8 mouse cellular contexts compared by ENCODE assay signal in the genomic region with DNA sequence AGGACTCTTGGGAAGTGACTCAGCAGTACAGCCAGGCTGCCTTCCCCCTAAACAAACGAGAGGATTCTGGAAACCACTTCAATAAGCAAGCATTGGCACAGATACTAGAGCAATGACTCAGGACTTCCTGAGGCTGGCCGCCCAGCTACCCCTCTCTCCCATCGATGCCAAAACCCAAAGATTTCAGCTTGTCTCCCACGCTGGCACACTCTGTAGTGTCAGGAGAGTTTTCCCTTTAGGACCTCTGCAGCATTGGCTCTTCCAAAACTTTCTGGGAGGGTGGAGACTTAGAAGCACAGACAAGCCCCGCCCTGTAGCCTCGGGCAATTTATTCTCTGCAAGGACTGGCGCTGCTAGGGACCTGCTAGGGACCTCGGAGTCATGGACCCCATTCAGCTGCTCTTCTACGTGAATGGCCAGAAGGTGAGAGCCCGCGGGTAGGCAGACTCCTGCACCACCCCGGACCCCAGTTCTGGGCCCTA. TPM values are rescaled to one million over a fixed set of nuclear protein-coding genes. Genes with fewer than 3 reads are reported as not detected.
DNase-seq lines count a peak whose midpoint lies in the region; ATAC-seq and TF ChIP-seq lines count a peak whose summit lies in the region.

TSS of gene Aox1 (plus strand) at position 296 of the 482 bp plus-strand sequence.

- peak within 1 kb of the TSS; percentile 60 for H3K9ac ChIP-seq in MEL (ENCODE audit: control insufficient read depth, low read depth, low read length, poor library complexity, severe bottlenecking)
- H3K9ac ChIP-seq in heart, embryonic 12.5 days: peak within 1 kb of the TSS; percentile 59
- H3K9ac ChIP-seq in kidney, embryonic 16.5 days (replicated peaks; ENCODE audit: low read length): peak within 1 kb of the TSS; percentile 52
- H3K9ac ChIP-seq in liver, embryonic 12.5 days: peak within 1 kb of the TSS; percentile 22; the same call in 1 of the 2 replicates

- no peaks in the 10 kb centered on the region for H3K9me3 ChIP-seq in MEL (replicated peaks; ENCODE audit: insufficient read depth, low read length)
- H3K9me3 ChIP-seq in erythroblast, embryonic 14.5 days (ENCODE audit: control insufficient read depth, low read length): no peaks in the 10 kb centered on the region
- H3K9me3 ChIP-seq in heart, embryonic 12.5 days (replicated peaks): no peaks in the 10 kb centered on the region
- no peaks in the 10 kb centered on the region for H3K9me3 ChIP-seq in kidney, embryonic 16.5 days (ENCODE audit: low read length)
- no peaks in the 10 kb centered on the region for H3K9me3 ChIP-seq in liver, embryonic 12.5 days (replicated peaks)

- WGBS in heart, embryonic 12.5 days: 10% methylated on average over 12 of the region's 12 CpGs
- WGBS in kidney, embryonic 16.5 days: 9% methylated on average over 12 of the region's 12 CpGs
- WGBS in liver, embryonic 12.5 days (ENCODE audit: insufficient replicate concordance): 5% methylated on average over 12 of the region's 12 CpGs

- no peak for TF ChIP-seq CTCF in MEL (IDR thresholded peaks at IDR 0.05 in 2 of 3, conservative IDR thresholded peaks at IDR 0.05 in 1 of 3; ENCODE audit: control insufficient read depth in 1 of 3, insufficient read depth in 1 of 3, low read depth in 2 of 3, low read length in 3 of 3, poor library complexity in 1 of 3, severe bottlenecking in 1 of 3)
- TF ChIP-seq CTCF in brain, embryonic 14.5 days (IDR thresholded peaks at IDR 0.05; ENCODE audit: borderline replicate concordance, extremely low read depth, insufficient read depth, insufficient read length): no peak

- peak; percentile 69; the same call in 1 of the 2 replicates for ATAC-seq in heart, embryonic 12.5 days (ENCODE audit: insufficient number of reproducible peaks, low FRiP score)
- ATAC-seq in kidney, embryonic 16.5 days (ENCODE audit: low FRiP score, low TSS enrichment): peak; percentile 72
- ATAC-seq in liver, embryonic 12.5 days: peak; percentile 73

- TF ChIP-seq POLR2A in MEL (IDR thresholded peaks at IDR 0.05; ENCODE audit: control insufficient read depth in 1 of 2, insufficient read depth in 1 of 2, low read depth in 1 of 2, low read length in 2 of 2, poor library complexity in 1 of 2): peak in 1 of 2 experiments; percentile 33; a peak in 1 of 4 replicates
- no peak for TF ChIP-seq POLR2A in brain, embryonic 14.5 days (IDR thresholded peaks at IDR 0.05; ENCODE audit: borderline replicate concordance, extremely low read depth, insufficient read depth, insufficient read length, poor library complexity, severe bottlenecking)

- peak within 1 kb of the TSS; percentile 78 for H3K4me2 ChIP-seq in heart, embryonic 12.5 days
- peak within 1 kb of the TSS; percentile 68 for H3K4me2 ChIP-seq in kidney, embryonic 16.5 days (replicated peaks; ENCODE audit: low read depth, low read length)
- H3K4me2 ChIP-seq in liver, embryonic 12.5 days: peak within 1 kb of the TSS; percentile 71

- TF ChIP-seq EP300 in MEL (IDR thresholded peaks at IDR 0.05; ENCODE audit: low read depth in 1 of 2, low read length in 2 of 2): peak; percentile 56 to 73

- no peaks in the 10 kb centered on the region for H3K79me2 ChIP-seq in MEL (ENCODE audit: control insufficient read depth, insufficient read depth, low read length, poor library complexity)

- peak; percentile 85 for DNase-seq in MEL (ENCODE audit: low read depth, low spot score)
- peak; percentile 57 for DNase-seq in brain, embryonic 14.5 days (ENCODE audit: low read depth)
- peak; percentile 31 for DNase-seq in neural tube, embryonic 10.5 days (ENCODE audit: extremely low spot score, low spot score)
- no peak for DNase-seq in natural killer cell, adult 2 months (ENCODE audit: low spot score in 2 of 2)

- TF ChIP-seq RAD21 in MEL (IDR thresholded peaks at IDR 0.05; ENCODE audit: low read depth, low read length): no peak

- H3K27ac ChIP-seq in MEL (ENCODE audit: control insufficient read depth, low read depth, low read length): peak within 1 kb of the TSS; percentile 55
- peak within 1 kb of the TSS; percentile 49 for H3K27ac ChIP-seq in heart, embryonic 12.5 days (ENCODE audit: poor library complexity, severe bottlenecking)
- H3K27ac ChIP-seq in kidney, embryonic 16.5 days (ENCODE audit: low read length): no peak within 1 kb of the TSS
- 0 out of 2 replicates have a peak within 1 kb of the TSS, but pooled peaks have one; percentile 13 for H3K27ac ChIP-seq in liver, embryonic 12.5 days

- peaks cover 8 to 9% of the 10 kb centered on the region in 2 experiments for H3K4me1 ChIP-seq in MEL (ENCODE audit: control insufficient read depth in 1 of 2, insufficient read depth in 2 of 2, low read length in 2 of 2)
- peaks cover 36% of the 10 kb centered on the region for H3K4me1 ChIP-seq in erythroblast, embryonic 14.5 days (ENCODE audit: control insufficient read depth)
- H3K4me1 ChIP-seq in heart, embryonic 12.5 days (replicated peaks): peaks cover 36% of the 10 kb centered on the region
- peaks cover 13% of the 10 kb centered on the region; the same call in 1 of the 2 replicates for H3K4me1 ChIP-seq in kidney, embryonic 16.5 days (ENCODE audit: insufficient read depth, low read length)
- peaks cover 43% of the 10 kb centered on the region for H3K4me1 ChIP-seq in liver, embryonic 12.5 days

- peak within 1 kb of the TSS; percentile 46 to 60 for H3K4me3 ChIP-seq in MEL (ENCODE audit: control insufficient read depth in 1 of 2, insufficient read depth in 1 of 2, low read depth in 2 of 2, low read length in 2 of 2)
- H3K4me3 ChIP-seq in erythroblast, embryonic 14.5 days (replicated peaks): peak within 1 kb of the TSS; percentile 44
- peak within 1 kb of the TSS; percentile 42 for H3K4me3 ChIP-seq in heart, embryonic 12.5 days
- H3K4me3 ChIP-seq in kidney, embryonic 16.5 days (ENCODE audit: low read length): peak within 1 kb of the TSS; percentile 40
- peak within 1 kb of the TSS; percentile 36 for H3K4me3 ChIP-seq in liver, embryonic 12.5 days

- H3K36me3 ChIP-seq in MEL (ENCODE audit: control insufficient read depth in 1 of 2, insufficient read depth in 2 of 2, low read length in 2 of 2): peaks cover 0 to 18% of the 10 kb centered on the region in 2 experiments; a peak in 3 of 4 replicates
- H3K36me3 ChIP-seq in erythroblast, embryonic 14.5 days (ENCODE audit: control insufficient read depth): peaks cover 22% of the 10 kb centered on the region
- peaks cover 3% of the 10 kb centered on the region for H3K36me3 ChIP-seq in heart, embryonic 12.5 days
- 0 out of 2 replicates have a peak, but pooled peaks cover under 1% of the 10 kb centered on the region for H3K36me3 ChIP-seq in kidney, embryonic 16.5 days (ENCODE audit: insufficient read depth, low read length)
- peaks cover 10% of the 10 kb centered on the region for H3K36me3 ChIP-seq in liver, embryonic 12.5 days

- H3K27me3 ChIP-seq in MEL (ENCODE audit: control insufficient read depth in 1 of 2, insufficient read depth in 2 of 2, low read length in 2 of 2): no peaks in the 10 kb centered on the region
- no peaks in the 10 kb centered on the region for H3K27me3 ChIP-seq in erythroblast, embryonic 14.5 days (ENCODE audit: control insufficient read depth)
- no peaks in the 10 kb centered on the region; the same call in 1 of the 2 replicates for H3K27me3 ChIP-seq in heart, embryonic 12.5 days (replicated peaks)
- H3K27me3 ChIP-seq in kidney, embryonic 16.5 days (ENCODE audit: insufficient read depth, low read length): no peaks in the 10 kb centered on the region
- H3K27me3 ChIP-seq in liver, embryonic 12.5 days (replicated peaks): no peaks in the 10 kb centered on the region

TF ChIP-seq in MEL, 35 proteins besides CTCF, POLR2A, EP300 and RAD21 (continues in another document):
- TF ChIP-seq MAX (IDR thresholded peaks at IDR 0.05; ENCODE audit: low read length) (0 out of 2 replicates have a peak, but pooled peaks have one; percentile 17), MXI1 (IDR thresholded peaks at IDR 0.05; ENCODE audit: low read depth, low read length) (peak; percentile 62), MYC (IDR thresholded peaks at IDR 0.05; ENCODE audit: low read depth, low read length) (0 out of 2 replicates have a peak, but pooled peaks have one; percentile 36), ELF1 (IDR thresholded peaks at IDR 0.05; ENCODE audit: low read depth, low read length) (no peak), SMC3 (IDR thresholded peaks at IDR 0.05; ENCODE audit: low read depth, low read length) (peak; percentile 11; the same call in 1 of the 2 replicates), ZNF384 (IDR thresholded peaks at IDR 0.05; ENCODE audit: low read depth, low read length) (no peak), JUND (IDR thresholded peaks at IDR 0.05; ENCODE audit: low read depth, low read length) (0 out of 2 replicates have a peak, but pooled peaks have one; percentile 45), GABPA (IDR thresholded peaks at IDR 0.05; ENCODE audit: low read depth, low read length) (peak; percentile 87), SIN3A (IDR thresholded peaks at IDR 0.05; ENCODE audit: low read length) (0 out of 2 replicates have a peak, but pooled peaks have one; percentile 46), CHD2 (IDR thresholded peaks at IDR 0.05; ENCODE audit: low read length) (no peak), MAFK (IDR thresholded peaks at IDR 0.05; ENCODE audit: borderline replicate concordance, low read depth, low read length) (peak; percentile 70; the same call in 1 of the 2 replicates), GATA1 (IDR thresholded peaks at IDR 0.05; ENCODE audit: low read depth, low read length) (no peak), ZC3H11A (IDR thresholded peaks at IDR 0.05; ENCODE audit: low read depth, low read length) (no peak; the same call in 1 of the 2 replicates), ZMIZ1 (IDR thresholded peaks at IDR 0.05; ENCODE audit: low read depth, low read length) (no peak), HCFC1 (IDR thresholded peaks at IDR 0.05; ENCODE audit: low read depth, low read length) (0 out of 2 replicates have a peak, but pooled peaks have one; percentile 28), TCF12 (IDR thresholded peaks at IDR 0.05; ENCODE audit: low read depth, low read length) (0 out of 2 replicates have a peak, but pooled peaks have one; percentile 35), TBP (IDR thresholded peaks at IDR 0.05; ENCODE audit: low read depth, low read length) (peak; percentile 72), ETS1 (IDR thresholded peaks at IDR 0.05; ENCODE audit: low read depth, low read length) (peak; percentile 84)

RNA-seq across cellular contexts. Expression of gene Aox1, which starts in this region (rescaled TPM):
- total RNA-seq in MEL (2012; rRNA removed): 0.04 and 0.16 TPM in 2 replicates
- under 1 TPM in 1 of 2 experiments, not detected in 1; 0.24 TPM for polyA plus RNA-seq in MEL (2012; ENCODE audit: insufficient read depth in 1 of 2, insufficient read length in 2 of 2, low read depth in 1 of 2, low replicate concordance in 2 of 2, missing spikeins in 1 of 2)
- polyA plus RNA-seq in brain, embryonic 14.5 days (2012; rRNA removed): 0.29 and 0.44 TPM in 2 replicates
- polyA plus RNA-seq in erythroblast, embryonic 14.5 days (2012): not detected in 2 replicates
- polyA plus RNA-seq in heart, embryonic 12.5 days (2016; fragmentation: Nextera tagmentation; extraction: Ambion mirVana): 0.23 and 0.36 TPM in 2 replicates
- polyA plus RNA-seq in kidney, embryonic 16.5 days (2015; fragmentation: Nextera tagmentation; extraction: Ambion mirVana): 0.36 and 0.45 TPM in 2 replicates
- 0.06 and 0.07 TPM in 2 replicates for polyA plus RNA-seq in liver, embryonic 12.5 days (2016; fragmentation: Nextera tagmentation; extraction: Ambion mirVana)

Comparison
In these comparisons a context has a peak if more than half of its experiments do, and no peak if none do; other contexts are left out.
1. Peak in DNase-seq, H3K4me3 ChIP-seq, H3K27ac ChIP-seq and H3K9ac ChIP-seq in MEL; RNA of the gene not detected or under 1 TPM.
2. Peak in DNase-seq in brain, embryonic 14.5 days; RNA of the gene not detected or under 1 TPM.
3. Peak in ATAC-seq, H3K4me3 ChIP-seq, H3K27ac ChIP-seq, H3K9ac ChIP-seq and H3K4me2 ChIP-seq in heart, embryonic 12.5 days; RNA of the gene not detected or under 1 TPM.
4. Peak in ATAC-seq, H3K4me3 ChIP-seq, H3K9ac ChIP-seq and H3K4me2 ChIP-seq in kidney, embryonic 16.5 days; RNA of the gene not detected or under 1 TPM.
5. Peak in ATAC-seq, H3K4me3 ChIP-seq, H3K27ac ChIP-seq, H3K9ac ChIP-seq and H3K4me2 ChIP-seq in liver, embryonic 12.5 days; RNA of the gene not detected or under 1 TPM.